Mouse (Mus musculus): ENCODE measurements around the gene Cbx2.

Cbx2 gene

GRCm38 (mm10) chr11:119042466-119043272 is 19.9 kb downstream of the Cbx2 start:
- in situ Hi-C loops (cut with MboI, MseI), result no loop called here

GRCm38 (mm10) chr11:119043273-119043540 is 20.4 kb downstream of the Cbx2 start:
- in situ Hi-C loops (cut with MboI, MseI), result no loop called here

GRCm38 (mm10) chr11:119043761-119044550 is 21.2 kb downstream of the Cbx2 start:
- in situ Hi-C loops (cut with MboI, MseI), result no loop called here

GRCm38 (mm10) chr11:119044551-119045337 is 22.0 kb downstream of the Cbx2 start:
- in situ Hi-C loops (cut with MboI, MseI), result no loop called here

GRCm38 (mm10) chr11:119046601-119047245 is 24.0 kb downstream of the Cbx2 start:
- in situ Hi-C loops (cut with MboI, MseI), result no loop called here

GRCm38 (mm10) chr11:119047261-119048132 is 24.7 kb downstream of the Cbx2 start:
- in situ Hi-C loops (cut with MboI, MseI), result no loop called here

GRCm38 (mm10) chr11:119048133-119048510 is 25.4 kb downstream of the Cbx2 start:
- in situ Hi-C loops (cut with MboI, MseI), result no loop called here

GRCm38 (mm10) chr11:119050361-119050760 is 27.6 kb downstream of the Cbx2 start:
- in situ Hi-C loops (cut with MboI, MseI), result loop anchor here (5.0 kb wide), 1 partner anchor 37 kb away; the partner anchor contains the start of gene Cbx4

- in situ Hi-C loops (cut with MboI, MseI), result loop anchor here (5.0 kb wide), 1 partner anchor 36 kb away; the partner anchor contains the start of gene Cbx4
Observed at GRCm38 (mm10) chr11:119051426-119051825, 28.7 kb downstream of the Cbx2 start.

GRCm38 (mm10) chr11:119051927-119052660 is 29.3 kb downstream of the Cbx2 start:
- in situ Hi-C loops (cut with MboI, MseI), result loop anchor here (5.0 kb wide), 1 partner anchor 35 kb away; the partner anchor contains the start of gene Cbx4

- in situ Hi-C loops (cut with MboI, MseI), result loop anchor here (5.0 kb wide), 1 partner anchor 35 kb away; the partner anchor contains the start of gene Cbx4
Observed at GRCm38 (mm10) chr11:119052661-119053256, 30.0 kb downstream of the Cbx2 start.

GRCm38 (mm10) chr11:119053257-119053670 is 30.5 kb downstream of the Cbx2 start:
- in situ Hi-C loops (cut with MboI, MseI), result loop anchor here (5.0 kb wide), 1 partner anchor 34 kb away; the partner anchor contains the start of gene Cbx4

- in situ Hi-C loops (cut with MboI, MseI), result loop anchor here (5.0 kb wide), 1 partner anchor 33 kb away; the partner anchor contains the start of gene Cbx4
Observed at GRCm38 (mm10) chr11:119053738-119054350, 31.1 kb downstream of the Cbx2 start.

GRCm38 (mm10) chr11:119054351-119055345 is 31.9 kb downstream of the Cbx2 start:
- in situ Hi-C loops (cut with MboI, MseI), result loop anchor here (5.0 kb wide), 1 partner anchor 33 kb away; the partner anchor contains the start of gene Cbx4

GRCm38 (mm10) chr11:119055571-119056131 is 32.9 kb downstream of the Cbx2 start:
- in situ Hi-C loops (cut with MboI, MseI), result no loop called here

GRCm38 (mm10) chr11:119056301-119057211 is 33.8 kb downstream of the Cbx2 start:
- in situ Hi-C loops (cut with MboI, MseI), result no loop called here

All from T-helper 1 cell (primary cell).